Mouse (Mus musculus) mouse trophoblast stem cell (cell line): Measurements from ENCODE around the gene Dnah10.

Source experiments
- in situ Hi-C, 2 experiments: fragments of 300-500 bp; cut with MseI, MboI; formaldehyde crosslinking; loops; 2 replicates in 1 of 2; 3 replicates in 1 of 2; pipeline ENCODE4 v1.15.1; 2025

Gene Dnah10

GRCm38 (mm10) chr5:124868981-124869380, 144.1 kb downstream of the Dnah10 start:
- in situ Hi-C loops: no loop called here

GRCm38 (mm10) chr5:124872033-124872432, 147.1 kb downstream of the Dnah10 start:
- in situ Hi-C loops: no loop called here

- in situ Hi-C loops: no loop called here
These were observed 148.2 kb downstream of the Dnah10 start for GRCm38 (mm10) chr5:124873096-124873495.

- in situ Hi-C loops: no loop called here
These were observed 149.2 kb downstream of the Dnah10 start for GRCm38 (mm10) chr5:124873890-124874601.

GRCm38 (mm10) chr5:124879251-124879650, 154.4 kb downstream of the Dnah10 start:
- in situ Hi-C loops: no loop called here

GRCm38 (mm10) chr5:124879801-124880200, 154.9 kb downstream of the Dnah10 start:
- in situ Hi-C loops: no loop called here

- in situ Hi-C loops: no loop called here
These were observed 159.0 kb downstream of the Dnah10 start for GRCm38 (mm10) chr5:124883877-124884276.
